Mouse (Mus musculus) heart, embryonic 11.5 days (tissue): ENCODE data around the gene Tbx5. TPM values are rescaled to one million over a fixed set of nuclear protein-coding genes. Genes with fewer than 3 reads are reported as not detected.

Source experiments
- ATAC-seq: fragments of 200-750 bp; cut with Nextera tagmentation; replicated peaks from 2 replicates; pipeline ENCODE4 v1.8.0; 2017; ENCODE audit warnings: moderate library complexity; ENCODE audit not compliant: insufficient number of reproducible peaks, low FRiP score, low TSS enrichment
- H3K27ac ChIP-seq: fragments of 300-500 bp; sonication (generic); 2 replicates; pipeline ENCODE4 v1.5.1; 2014; ENCODE audit warnings: mild to moderate bottlenecking, low read depth, low read length
- H3K27me3 ChIP-seq: fragments of 300-500 bp; sonication (generic); 2 replicates; pipeline ENCODE4 v1.6.1; 2014; ENCODE audit warnings: mild to moderate bottlenecking, low read length, mixed read lengths; ENCODE audit not compliant: control insufficient read depth, insufficient read depth
- H3K36me3 ChIP-seq: fragments of 300-500 bp; sonication (generic); 2 replicates; pipeline ENCODE4 v1.6.1; 2014; ENCODE audit warnings: mild to moderate bottlenecking, low read length, moderate library complexity, mixed read lengths; ENCODE audit not compliant: control insufficient read depth, insufficient read depth
- H3K4me1 ChIP-seq: fragments of 300-500 bp; sonication (generic); 2 replicates; pipeline ENCODE4 v1.6.1; 2014; ENCODE audit warnings: low read length; ENCODE audit not compliant: control insufficient read depth, insufficient read depth
- H3K4me2 ChIP-seq: fragments of 300-500 bp; sonication (generic); 2 replicates; pipeline ENCODE4 v1.6.1; 2014; ENCODE audit warnings: mild to moderate bottlenecking, moderate library complexity
- H3K4me3 ChIP-seq: fragments of 300-500 bp; sonication (generic); 2 replicates; pipeline ENCODE4 v1.5.1; 2014; ENCODE audit warnings: low read depth, low read length
- H3K9ac ChIP-seq: fragments of 300-500 bp; sonication (generic); 2 replicates; pipeline ENCODE4 v1.6.1; 2014; ENCODE audit warnings: mild to moderate bottlenecking, low read depth, low read length, moderate library complexity
- H3K9me3 ChIP-seq: fragments of 300-500 bp; sonication (generic); replicated peaks from 2 replicates; pipeline ENCODE4 v1.6.1; 2016; ENCODE audit warnings: low read length; ENCODE audit not compliant: control insufficient read depth
- whole genome bisulfite sequencing: fragments of 180-500 bp; shearing (Covaris S2); extraction: QIAGEN DNeasy Blood & Tissue Kit; methylation state at CpG from one replicate; pipeline ENCODE4 v1.1.7; 2014; ENCODE audit not compliant: insufficient replicate concordance; 5-methylcytosine and 5-hydroxymethylcytosine counted together
- polyA plus RNA-seq: library from polyadenylated mRNA; unstranded; fragments of >200 nt; fragmentation: Nextera tagmentation; extraction: Ambion mirVana; gene quantifications from 2 replicates; pipeline ENCODE4 v1.2.1, GENCODE M21; 2014

Tbx5 gene
- polyA plus RNA-seq, 1 experiment from 2014 or later = 40.1 TPM

DNA sequence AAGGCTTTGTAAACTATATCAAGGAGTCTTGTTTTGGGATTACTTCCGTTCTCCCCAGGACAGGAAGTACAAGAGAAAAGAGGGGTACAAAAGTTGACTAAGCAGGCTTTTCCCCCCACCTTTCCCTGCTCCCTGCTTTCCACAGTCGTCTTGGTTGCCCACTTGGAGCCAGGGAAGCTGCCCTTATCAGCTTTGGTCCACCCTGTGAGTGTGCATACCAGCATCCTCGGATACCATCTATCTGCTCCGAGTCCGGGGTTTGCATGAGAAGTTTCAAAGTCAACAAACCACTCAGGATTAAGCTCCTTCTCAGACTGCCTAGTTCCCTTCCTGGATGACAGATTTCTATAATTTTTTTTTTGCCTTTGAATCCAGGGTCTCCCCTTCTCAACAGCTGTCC lies 26.8 kb upstream of the Tbx5 start:
- H3K27me3 ChIP-seq = peaks cover 61% of the 10 kb centered on the region
- H3K4me2 ChIP-seq = peak overlapping the region; percentile 86
- H3K9ac ChIP-seq = peak overlapping the region; percentile 89
- WGBS = 7% methylated on average over 5 of the region's 5 CpGs
- H3K36me3 ChIP-seq = no peaks in the 10 kb centered on the region
- H3K4me1 ChIP-seq = peaks cover 8% of the 10 kb centered on the region; the same call in 1 of the 2 replicates
- peak overlapping the region; percentile 86 for H3K27ac ChIP-seq
- no peak for ATAC-seq
- H3K9me3 ChIP-seq = no peaks in the 10 kb centered on the region
- peak overlapping the region; percentile 41 for H3K4me3 ChIP-seq

DNA sequence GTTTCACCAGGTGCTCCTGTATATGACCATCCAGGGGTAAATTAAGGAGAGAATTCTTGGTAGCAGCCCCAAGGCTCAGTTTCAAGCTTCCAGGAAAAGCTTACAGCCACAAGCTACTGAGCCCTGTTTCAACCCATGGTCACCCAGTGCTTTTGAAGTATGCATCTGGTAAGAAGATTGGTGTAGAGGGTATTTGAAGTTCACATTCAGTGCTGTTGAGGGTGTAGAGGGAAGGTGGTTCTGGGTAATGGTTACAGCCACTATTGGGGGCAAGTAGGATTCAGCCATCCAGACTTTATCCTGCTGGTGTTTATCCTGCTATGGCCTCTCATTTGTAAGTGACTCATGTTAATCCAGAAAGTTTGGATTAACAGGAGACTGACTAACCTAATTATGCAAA lies 26.0 kb upstream of the Tbx5 start:
- Histone ChIP-seq H3K27ac (peak overlapping the region; percentile 86; the same call in 1 of the 2 replicates), H3K4me3 (no peak overlapping the region)

DNA sequence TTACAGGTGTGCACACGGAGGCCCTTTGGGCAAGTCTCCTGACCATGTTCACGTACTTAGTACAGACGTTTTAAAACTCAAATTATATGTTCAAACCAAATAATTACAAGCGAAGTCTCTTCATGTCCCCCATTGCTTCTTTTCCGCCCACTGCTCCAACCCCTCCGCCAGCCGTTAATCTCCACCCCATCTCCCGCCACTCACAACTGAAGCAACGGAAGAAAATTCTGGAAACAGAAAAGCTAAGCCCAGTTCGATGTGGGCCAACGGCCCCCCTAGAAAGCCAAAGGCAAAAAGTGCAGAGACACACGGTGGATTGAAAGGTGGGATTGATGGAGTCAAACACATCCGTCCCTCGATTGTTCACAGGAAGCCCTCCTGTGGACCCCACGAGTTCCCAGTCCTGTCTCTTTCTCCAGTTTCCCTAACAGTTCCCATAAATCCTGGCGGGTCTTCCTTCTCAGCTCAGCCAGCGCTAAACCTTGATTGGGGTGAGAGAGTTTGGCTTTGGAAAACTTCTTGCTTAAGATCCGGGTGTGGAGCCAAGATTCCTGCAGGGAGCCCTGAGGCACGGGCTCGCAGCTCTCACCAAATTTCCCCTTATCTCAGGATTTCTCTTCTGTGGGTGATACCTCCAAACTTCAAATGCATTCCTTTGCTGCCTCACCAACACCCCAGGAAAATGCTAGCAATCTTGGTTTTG lies 24.8 kb upstream of the Tbx5 start:
- no peak for ATAC-seq
- peaks cover 41% of the 10 kb centered on the region for H3K27me3 ChIP-seq
- H3K4me2 ChIP-seq = 0 out of 2 replicates have a peak overlapping the region, but pooled peaks have one; percentile 9
- no peak overlapping the region for H3K4me3 ChIP-seq
- WGBS = 11% methylated on average over 20 of the region's 20 CpGs
- no peaks in the 10 kb centered on the region for H3K9me3 ChIP-seq
- no peak overlapping the region for H3K9ac ChIP-seq
- no peaks in the 10 kb centered on the region for H3K36me3 ChIP-seq
- H3K4me1 ChIP-seq = peaks cover 11% of the 10 kb centered on the region; the same call in 1 of the 2 replicates
- no peak overlapping the region for H3K27ac ChIP-seq

More for the DNA sequence above, 26.0 kb upstream of the Tbx5 start:
- peak overlapping the region; percentile 89; the same call in 1 of the 2 replicates for H3K9ac ChIP-seq
- H3K4me1 ChIP-seq = peaks cover 11% of the 10 kb centered on the region; the same call in 1 of the 2 replicates
- peaks cover 52% of the 10 kb centered on the region for H3K27me3 ChIP-seq
- no peaks in the 10 kb centered on the region for H3K36me3 ChIP-seq
- no peaks in the 10 kb centered on the region for H3K9me3 ChIP-seq
- H3K4me2 ChIP-seq = peak overlapping the region; percentile 86
- ATAC-seq = no peak

DNA sequence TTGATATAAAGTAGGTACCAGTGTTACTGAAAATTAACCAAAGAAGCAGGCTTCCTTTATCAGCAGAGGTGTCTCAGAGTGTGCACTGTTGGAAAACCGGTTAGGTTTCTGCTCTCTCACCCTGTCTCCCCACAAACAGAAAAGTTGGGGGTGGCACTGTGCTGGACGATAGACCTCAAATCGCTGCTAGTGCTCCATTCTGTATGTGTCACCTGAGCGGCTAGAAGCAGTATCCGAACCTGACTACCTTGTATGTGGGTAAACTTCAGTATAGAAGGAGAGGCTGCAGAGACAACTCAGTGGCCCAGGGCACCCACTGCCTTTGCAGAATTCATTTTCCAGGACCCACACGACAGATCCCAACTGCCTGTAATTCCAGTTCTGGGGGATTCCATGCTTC lies 23.8 kb upstream of the Tbx5 start:
- ATAC-seq = no peak
- Histone ChIP-seq H3K9ac (no peak overlapping the region), H3K36me3 (no peaks in the 10 kb centered on the region), H3K4me3 (no peak overlapping the region), H3K4me1 (peaks cover 11% of the 10 kb centered on the region; the same call in 1 of the 2 replicates), H3K9me3 (no peaks in the 10 kb centered on the region), H3K27me3 (peaks cover 31% of the 10 kb centered on the region), H3K27ac (no peak overlapping the region), H3K4me2 (no peak overlapping the region)
- 53% methylated on average over 6 of the region's 6 CpGs for WGBS

DNA sequence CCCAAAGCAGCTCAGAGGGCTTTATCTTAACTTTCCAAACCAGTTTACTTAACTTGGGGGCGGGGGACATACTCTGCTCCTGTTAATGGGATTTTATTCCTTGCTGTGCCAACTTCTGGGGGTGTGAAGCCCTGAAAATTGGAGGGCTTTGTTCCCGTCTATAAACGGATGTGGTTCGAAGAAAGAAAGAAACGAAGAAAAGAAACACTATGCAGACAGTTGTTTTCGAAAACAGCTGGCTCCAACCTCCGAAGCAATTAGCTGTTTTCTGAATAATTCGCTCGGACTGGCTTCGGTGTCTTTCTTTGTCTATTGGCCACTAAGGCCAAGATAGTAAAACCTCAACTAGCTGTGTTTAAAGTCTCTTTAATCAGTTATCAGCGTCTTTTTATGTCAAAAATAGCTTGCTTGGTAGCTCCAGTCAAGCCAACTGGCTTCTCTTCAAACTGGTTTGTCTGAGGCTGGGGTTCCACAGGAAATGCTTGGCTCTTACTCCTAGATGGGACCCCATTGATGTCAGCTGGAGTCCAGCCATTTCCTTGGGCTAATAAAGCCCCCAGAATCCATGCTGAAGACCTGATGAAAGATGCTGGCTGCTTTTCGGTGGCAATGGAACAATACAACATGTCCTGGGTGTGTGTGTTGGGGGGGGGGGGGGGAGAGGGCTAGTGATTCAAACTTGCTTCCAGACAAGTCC lies 21.3 kb upstream of the Tbx5 start:
- no peak overlapping the region; the same call in 1 of the 2 replicates for H3K4me2 ChIP-seq
- no peak overlapping the region for H3K9ac ChIP-seq

DNA sequence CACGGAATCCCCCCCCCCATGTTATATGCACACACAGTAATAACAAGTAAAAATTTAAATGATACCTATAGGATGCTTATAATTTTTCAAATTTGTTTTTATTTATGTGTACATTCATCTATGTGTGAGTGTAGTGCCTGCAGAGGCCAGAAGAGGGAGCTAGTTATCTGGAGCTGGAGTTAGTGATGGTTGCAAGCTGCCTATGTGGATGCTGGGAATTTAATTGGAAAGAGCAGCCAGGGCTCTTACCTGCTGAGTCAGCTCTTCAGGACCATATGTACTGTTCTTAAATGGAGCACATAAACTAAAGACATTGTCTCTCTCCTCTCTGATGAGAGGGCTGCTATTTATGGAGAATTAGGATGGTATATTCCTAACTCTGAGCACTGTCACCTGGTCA lies 17.2 kb upstream of the Tbx5 start:
- H3K27me3 ChIP-seq = no peaks in the 10 kb centered on the region; the same call in 1 of the 2 replicates
- no peaks in the 10 kb centered on the region for H3K36me3 ChIP-seq
- H3K4me1 ChIP-seq = 0 out of 2 replicates have a peak, but pooled peaks cover 5% of the 10 kb centered on the region
- H3K27ac ChIP-seq = no peak overlapping the region
- WGBS = 55% methylated on average over 1 of the region's 1 CpGs
- H3K9me3 ChIP-seq = no peaks in the 10 kb centered on the region
- no peak overlapping the region for H3K4me2 ChIP-seq
- no peak overlapping the region for H3K4me3 ChIP-seq
- H3K9ac ChIP-seq = no peak overlapping the region
- no peak for ATAC-seq

More for the DNA sequence above, 21.3 kb upstream of the Tbx5 start:
- peaks cover 19% of the 10 kb centered on the region for H3K27me3 ChIP-seq
- 42% methylated on average over 12 of the region's 12 CpGs for WGBS
- no peak for ATAC-seq
- H3K4me1 ChIP-seq = peaks cover 9% of the 10 kb centered on the region; the same call in 1 of the 2 replicates
- no peak overlapping the region for H3K27ac ChIP-seq
- no peaks in the 10 kb centered on the region for H3K9me3 ChIP-seq
- no peak overlapping the region for H3K4me3 ChIP-seq
- H3K36me3 ChIP-seq = no peaks in the 10 kb centered on the region

DNA sequence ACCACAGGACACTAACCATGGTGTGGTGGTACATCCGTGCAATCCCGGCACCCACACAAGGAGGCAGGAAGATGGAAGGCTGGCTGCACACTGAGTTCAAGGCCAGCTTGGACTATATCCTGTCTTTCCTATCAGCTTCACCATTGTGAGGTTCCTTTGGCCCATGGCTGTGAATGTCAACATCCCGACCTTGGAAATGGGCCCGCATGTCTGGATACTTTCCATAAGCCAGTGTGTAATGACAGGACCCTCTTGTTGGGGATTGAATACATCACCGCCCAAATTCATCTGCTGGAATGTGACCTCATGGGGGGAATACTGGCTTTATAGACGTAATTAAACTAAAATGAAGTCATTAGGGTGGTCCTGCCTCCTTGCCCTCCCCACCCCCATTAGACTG lies 12.0 kb upstream of the Tbx5 start:
- WGBS = 72% methylated on average over 6 of the region's 6 CpGs
- H3K4me1 ChIP-seq = peaks cover 32% of the 10 kb centered on the region

DNA sequence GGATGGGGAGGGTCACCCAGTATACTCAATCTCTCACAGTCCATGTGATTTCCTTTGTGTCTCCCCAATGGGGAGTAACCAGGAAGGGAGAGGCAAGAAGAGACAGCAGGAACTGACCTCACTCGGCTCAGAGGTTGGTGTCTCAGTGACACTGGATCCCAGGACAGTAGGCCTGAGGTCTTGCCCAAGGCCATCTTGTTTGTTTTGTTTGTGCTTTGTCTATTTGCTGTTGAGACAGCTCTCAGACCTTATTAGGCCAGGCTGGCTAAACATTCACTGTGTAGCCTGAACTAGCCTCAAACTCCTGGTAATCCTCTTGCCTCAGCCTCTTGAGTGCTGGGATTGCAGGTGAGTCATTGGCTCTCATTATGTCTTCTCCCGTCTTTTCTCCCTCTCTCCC lies 11.0 kb upstream of the Tbx5 start:
- Histone ChIP-seq H3K4me1 (peaks cover 38% of the 10 kb centered on the region), H3K4me2 (no peak overlapping the region), H3K27me3 (no peaks in the 10 kb centered on the region; the same call in 1 of the 2 replicates), H3K36me3 (no peaks in the 10 kb centered on the region), H3K4me3 (no peak overlapping the region), H3K9ac (no peak overlapping the region), H3K27ac (peak overlapping the region; percentile 65; the same call in 1 of the 2 replicates), H3K9me3 (no peaks in the 10 kb centered on the region)
- no peak for ATAC-seq
- 27% methylated on average over 2 of the region's 2 CpGs for WGBS

More for the DNA sequence above, 12.0 kb upstream of the Tbx5 start:
- no peak overlapping the region for H3K4me2 ChIP-seq
- no peak overlapping the region for H3K9ac ChIP-seq
- H3K9me3 ChIP-seq = no peaks in the 10 kb centered on the region
- no peak for ATAC-seq
- H3K27ac ChIP-seq = no peak overlapping the region; the same call in 1 of the 2 replicates
- no peak overlapping the region for H3K4me3 ChIP-seq
- no peaks in the 10 kb centered on the region; the same call in 1 of the 2 replicates for H3K27me3 ChIP-seq
- no peaks in the 10 kb centered on the region for H3K36me3 ChIP-seq
